Mouse (Mus musculus) 3T3-L1 (cell line): ENCODE results near the gene Gm11555.
"Not testable (repeated sequence)": the region's sequence is repeated elsewhere in the genome, so short reads cannot be mapped to it uniquely, and the experiment has no call there.

Experiments used
- DNase-seq: peaks from one replicate; pipeline ENCODE4 v3.0.0-alpha.2; 2015; ENCODE audit warnings: low read depth, low spot score

Gm11555 gene

DNA sequence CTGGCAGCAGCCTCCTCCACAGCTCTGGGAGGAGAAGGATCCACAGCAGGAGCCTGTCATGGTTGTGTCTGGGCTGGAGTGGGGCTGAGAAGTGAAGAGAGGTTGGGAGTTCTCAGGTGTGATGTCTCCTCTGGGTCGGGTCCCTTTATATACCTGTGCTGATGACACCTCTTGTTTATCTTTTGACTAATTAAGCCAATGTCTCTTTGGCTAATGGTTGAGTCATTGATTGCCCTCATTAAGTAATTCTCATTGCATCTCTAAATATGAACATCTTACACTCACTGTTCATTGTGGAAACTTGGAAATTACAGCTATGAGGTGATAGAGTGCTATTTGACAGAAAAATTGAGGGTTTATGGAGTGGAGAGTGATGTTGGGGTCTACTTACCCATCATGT, 46.8 kb downstream of the Gm11555 start, which contains the start of gene Gm11938:
Gene Gm11938 (minus strand): TSS at position 101 of the 400 bp plus-strand sequence.
- DNase-seq: not testable (repeated sequence)
